Comparison of ENCODE assay signal across 12 mouse cellular contexts in the genomic region with DNA sequence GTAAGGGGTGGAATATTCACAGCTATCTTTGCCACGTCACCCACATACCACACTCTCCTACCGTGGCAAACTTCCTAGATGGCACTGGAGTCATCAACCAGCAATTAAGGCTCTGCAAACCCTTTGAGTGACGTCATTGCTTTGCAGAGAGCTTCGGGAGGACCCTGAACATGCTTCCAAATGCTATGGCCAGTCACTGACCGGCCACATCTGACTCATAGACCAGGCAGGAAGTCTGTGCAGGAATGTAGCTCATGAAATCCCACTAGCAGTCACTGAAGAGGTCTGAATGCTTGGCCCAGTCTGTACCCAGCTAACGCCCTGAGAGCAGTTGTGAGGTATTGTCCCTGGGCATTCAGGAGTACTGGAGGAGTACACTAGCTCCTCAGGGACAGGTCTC.
"Had no signal": no experiment of that assay in that cellular context is flagged by ENCODE, and none has a peak within 500 bp of the region (broad histone marks: within the 10 kb centered on the region; RNA-seq: fewer than 3 reads in every experiment).

No protein-coding gene starts in this region.

- H3K4me3 ChIP-seq: limb, embryonic 12.5 days; liver, embryonic 13.5 days; midbrain, embryonic 15.5 days; neural tube, embryonic 13.5 days had no signal

- H3K9me3 ChIP-seq: limb, embryonic 12.5 days; midbrain, embryonic 15.5 days; neural tube, embryonic 13.5 days had no signal

- ATAC-seq: liver, postnatal 0 days; midbrain, embryonic 15.5 days had no signal

- H3K27ac ChIP-seq: limb, embryonic 12.5 days; liver, embryonic 13.5 days; midbrain, embryonic 15.5 days; neural tube, embryonic 13.5 days had no signal

- H3K36me3 ChIP-seq: limb, embryonic 12.5 days; liver, embryonic 13.5 days; midbrain, embryonic 15.5 days; neural tube, embryonic 13.5 days had no signal

- H3K27me3 ChIP-seq: limb, embryonic 12.5 days; liver, embryonic 13.5 days; midbrain, embryonic 15.5 days; neural tube, embryonic 13.5 days had no signal

- H3K9ac ChIP-seq: limb, embryonic 12.5 days; liver, embryonic 13.5 days; liver, postnatal 0 days; midbrain, embryonic 15.5 days; neural tube, embryonic 13.5 days had no signal

- DNase-seq: kidney, adult 18-20 months; kidney, postnatal 25 days; liver; liver, embryonic 13.5 days; liver, postnatal 0 days; lung, postnatal 36 days; retina, postnatal 1 day; thymus, postnatal 4 days had no signal

- H3K4me1 ChIP-seq: limb, embryonic 12.5 days; liver, embryonic 13.5 days had no signal

- H3K4me2 ChIP-seq: limb, embryonic 12.5 days; liver, embryonic 13.5 days; midbrain, embryonic 11.5 days; midbrain, embryonic 15.5 days; neural tube, embryonic 13.5 days had no signal
